Mouse (Mus musculus) neural tube, embryonic 12.5 days (tissue): Measurements from ENCODE around the gene Irf2. TPM values are rescaled to one million over a fixed set of nuclear protein-coding genes. Genes with fewer than 3 reads are reported as not detected.

Source experiments
- polyA plus RNA-seq: library from polyadenylated mRNA; unstranded; fragments of >200 nt; fragmentation: Nextera tagmentation; extraction: Ambion mirVana; gene quantifications from 2 replicates; pipeline ENCODE4 v1.2.1, GENCODE M21; 2016

The Irf2 gene
- polyA plus RNA-seq, 1 experiment from 2014 or later, result 11.7 TPM

Other genes with a start within 250 kb of the Irf2 start
- 12.8 and 15.8 TPM in 2 replicates for gene Cenpu, start 187.7 kb upstream of the Irf2 start, polyA plus RNA-seq
- 9.4 and 10.5 TPM in 2 replicates for gene Primpol, start 122.5 kb upstream of the Irf2 start, polyA plus RNA-seq
- gene Casp3, start 122.4 kb upstream of the Irf2 start, polyA plus RNA-seq, result 190 and 208 TPM in 2 replicates
- 0.22 and 0.23 TPM in 2 replicates for gene Enpp6, start 247.2 kb downstream of the Irf2 start, polyA plus RNA-seq